Mouse (Mus musculus): ENCODE measurements around the gene Adcy10.

Adcy10 gene

GRCm38 (mm10) chr1:165536079-165536675 is 51.2 kb downstream of the Adcy10 start:
- DNase-seq (ENCODE audit: low read depth): no peak

GRCm38 (mm10) chr1:165537241-165537807 is 52.3 kb downstream of the Adcy10 start:
- DNase-seq (ENCODE audit: low read depth): no peak

- DNase-seq (ENCODE audit: low read depth): no peak
Observed at GRCm38 (mm10) chr1:165556711-165557110, 71.7 kb downstream of the Adcy10 start.

GRCm38 (mm10) chr1:165559073-165559472 is 74.1 kb downstream of the Adcy10 start:
- no peak for DNase-seq (ENCODE audit: low read depth)

GRCm38 (mm10) chr1:165565283-165565682 is 80.3 kb downstream of the Adcy10 start:
- DNase-seq (ENCODE audit: low read depth): no peak

DNA sequence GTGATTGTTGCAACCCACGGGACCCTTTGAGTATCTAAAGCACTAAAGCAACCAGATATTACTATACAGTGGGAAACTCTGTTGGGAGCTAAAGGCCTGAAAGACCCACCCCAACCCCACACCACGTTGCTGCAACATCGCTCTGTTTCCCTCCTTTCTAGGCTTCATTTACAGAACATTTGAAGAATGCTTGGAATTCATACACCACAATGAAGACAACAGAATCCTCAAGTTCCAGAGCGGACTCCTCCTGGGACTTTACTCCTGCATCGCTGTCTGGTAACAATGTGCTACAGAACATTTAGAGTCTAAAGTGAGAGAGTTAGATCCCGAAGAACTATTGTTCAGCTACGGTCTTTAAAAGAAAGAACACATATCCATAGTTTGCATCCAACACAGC is 82.5 kb downstream of the Adcy10 start:
- no peak for DNase-seq (ENCODE audit: low read depth)

DNA sequence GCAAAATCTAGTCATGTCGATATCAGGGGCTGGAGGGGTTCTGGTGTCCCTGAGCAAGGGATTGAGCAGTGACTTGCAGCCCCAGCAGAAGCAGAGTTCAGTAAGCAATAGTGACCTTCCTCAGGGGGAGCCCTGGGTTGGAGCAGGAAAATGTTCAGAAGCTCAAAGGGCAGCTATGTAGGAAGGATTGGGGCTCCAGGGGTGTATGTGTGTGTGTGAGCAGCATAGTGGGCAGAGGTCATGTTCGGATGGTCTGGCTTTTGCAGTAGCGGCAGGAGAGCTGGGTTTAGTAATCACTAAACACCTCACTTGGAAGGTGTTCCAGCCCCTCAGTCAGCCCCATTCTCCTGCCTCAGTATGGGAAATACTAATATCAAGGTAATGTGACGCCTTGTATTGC is 91.0 kb downstream of the Adcy10 start:
- no peak for DNase-seq (ENCODE audit: low read depth)

DNA sequence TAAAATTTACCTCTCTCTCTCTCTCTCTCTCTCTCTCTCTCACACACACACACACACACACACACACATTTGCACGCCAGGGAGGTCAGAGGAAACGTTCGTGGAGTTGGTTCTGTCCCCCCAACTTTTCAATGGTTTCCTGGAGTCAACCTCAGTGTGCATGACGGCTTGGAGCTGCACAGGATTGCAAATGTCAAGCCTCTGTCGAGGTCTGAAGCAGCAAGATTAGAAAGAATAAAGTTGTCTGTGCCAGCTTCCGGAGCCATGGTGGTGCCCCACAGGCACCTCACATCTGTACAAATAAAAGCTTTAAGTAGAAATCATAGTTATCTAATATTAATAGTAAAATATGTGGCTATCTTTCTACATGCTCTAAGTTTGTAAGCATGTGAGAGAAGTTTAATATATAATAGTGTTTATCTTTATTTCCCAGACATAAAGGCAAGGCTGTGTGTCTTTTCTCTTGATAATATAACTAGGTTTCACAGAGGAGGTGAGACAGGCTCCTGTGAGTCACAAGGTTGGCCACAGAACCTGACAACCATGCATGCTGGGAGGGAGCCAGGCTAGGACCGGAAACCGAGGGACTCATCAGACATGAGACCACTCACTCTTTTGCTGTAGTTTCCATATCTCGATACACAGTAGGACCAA is 91.6 kb downstream of the Adcy10 start:
- DNase-seq (ENCODE audit: low read depth): no peak

DNA sequence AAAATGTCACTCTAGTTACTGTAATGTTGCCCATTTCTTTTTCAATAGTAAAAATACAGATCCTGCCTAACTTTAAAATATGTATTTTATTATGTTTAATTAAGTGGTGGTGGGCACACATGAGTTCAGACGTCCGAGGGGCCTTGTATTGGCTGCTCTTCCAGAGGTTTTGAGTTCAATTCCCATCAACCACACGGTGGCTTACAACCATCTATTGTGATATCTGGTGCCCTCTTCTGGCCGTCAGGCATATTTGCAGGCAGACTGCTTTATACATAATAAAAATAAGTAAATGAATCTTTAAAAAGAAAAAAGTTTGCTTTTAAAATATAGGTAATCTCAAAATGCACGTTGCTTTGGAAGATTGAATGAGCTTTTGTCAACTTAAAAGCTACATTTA is 94.3 kb downstream of the Adcy10 start:
- peak; percentile 39 for DNase-seq (ENCODE audit: low read depth)

- no peak for DNase-seq (ENCODE audit: low read depth)
Observed at GRCm38 (mm10) chr1:165581255-165581654, 96.3 kb downstream of the Adcy10 start.

DNA sequence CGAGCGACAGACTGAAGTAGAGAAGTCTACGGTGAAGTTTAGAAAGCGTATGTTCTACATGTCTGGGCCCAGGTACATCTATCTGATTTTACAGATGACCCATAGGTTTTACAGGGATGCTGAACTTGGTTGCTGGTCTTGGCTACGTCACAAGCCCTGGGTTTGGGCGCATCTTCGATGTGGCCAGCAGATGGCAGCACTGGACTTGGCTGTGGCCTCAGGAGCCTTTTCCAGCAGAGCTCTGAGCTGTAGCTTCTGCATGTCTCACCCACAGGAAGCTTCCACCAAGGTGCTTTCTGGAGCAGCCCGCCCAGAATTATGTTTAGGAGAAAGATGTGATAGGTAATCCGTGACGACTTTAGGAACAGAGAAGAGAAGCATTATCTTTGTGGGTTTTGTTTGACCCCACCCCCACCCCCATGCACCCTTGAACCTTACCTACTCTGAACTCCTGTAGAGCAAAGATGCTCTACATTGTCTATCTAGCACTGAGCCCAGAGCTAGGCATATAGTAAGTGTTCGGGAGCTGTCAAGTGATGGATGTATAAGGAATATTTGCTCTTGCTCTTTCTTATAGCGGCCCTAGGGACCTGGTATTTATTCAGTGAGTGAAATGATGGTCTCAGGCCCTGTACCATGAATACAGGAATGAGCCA is 98.7 kb downstream of the Adcy10 start:
- peak; percentile 73 for DNase-seq (ENCODE audit: low read depth)

GRCm38 (mm10) chr1:165585389-165586104 is 100.6 kb downstream of the Adcy10 start:
- no peak for DNase-seq (ENCODE audit: low read depth)

DNA sequence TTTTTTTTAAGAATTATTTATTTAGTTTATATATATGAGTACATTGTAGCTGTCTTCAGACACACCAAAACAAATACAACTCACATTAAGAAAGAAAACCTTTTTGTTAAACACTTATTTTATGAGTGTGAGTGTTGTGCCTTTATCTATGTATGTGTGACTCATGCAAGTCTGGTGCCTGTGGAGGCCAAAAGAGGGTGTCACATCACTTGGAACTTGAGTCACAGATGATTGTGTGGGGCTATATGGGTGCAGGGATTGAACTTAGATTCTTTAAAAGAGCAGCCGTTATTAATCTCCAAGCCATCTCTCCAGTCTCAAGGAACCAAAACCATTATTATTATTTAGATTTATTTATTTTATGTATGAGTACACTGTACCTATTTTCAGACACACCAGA is 101.4 kb downstream of the Adcy10 start:
- DNase-seq (ENCODE audit: low read depth): no peak

- no peak for DNase-seq (ENCODE audit: low read depth)
Observed at GRCm38 (mm10) chr1:165587845-165588244, 102.9 kb downstream of the Adcy10 start.

GRCm38 (mm10) chr1:165589280-165590048 is 104.5 kb downstream of the Adcy10 start:
- peak; percentile 30 for DNase-seq (ENCODE audit: low read depth)

DNA sequence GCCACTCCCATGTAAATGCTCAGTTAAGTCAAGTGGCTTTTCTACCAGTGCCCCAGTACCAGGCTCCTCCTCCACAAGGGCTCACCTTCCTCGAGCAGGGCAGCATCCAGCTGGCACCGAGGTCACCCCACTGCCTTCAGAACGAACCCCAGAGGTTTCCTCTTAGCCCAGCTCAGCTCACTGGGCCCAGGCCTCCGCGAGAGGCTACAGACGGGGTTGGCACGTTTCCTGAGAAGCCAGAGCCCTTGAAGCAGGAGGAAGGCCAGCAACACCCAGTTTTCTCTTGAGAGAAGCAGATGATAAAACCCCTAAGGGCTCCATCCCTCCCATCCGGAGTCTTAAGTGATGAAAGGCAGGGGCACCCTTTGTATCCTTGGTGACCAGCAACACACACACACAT is 105.8 kb downstream of the Adcy10 start:
- no peak for DNase-seq (ENCODE audit: low read depth)

GRCm38 (mm10) chr1:165592295-165593082 is 107.5 kb downstream of the Adcy10 start:
- DNase-seq (ENCODE audit: low read depth): no peak

DNA sequence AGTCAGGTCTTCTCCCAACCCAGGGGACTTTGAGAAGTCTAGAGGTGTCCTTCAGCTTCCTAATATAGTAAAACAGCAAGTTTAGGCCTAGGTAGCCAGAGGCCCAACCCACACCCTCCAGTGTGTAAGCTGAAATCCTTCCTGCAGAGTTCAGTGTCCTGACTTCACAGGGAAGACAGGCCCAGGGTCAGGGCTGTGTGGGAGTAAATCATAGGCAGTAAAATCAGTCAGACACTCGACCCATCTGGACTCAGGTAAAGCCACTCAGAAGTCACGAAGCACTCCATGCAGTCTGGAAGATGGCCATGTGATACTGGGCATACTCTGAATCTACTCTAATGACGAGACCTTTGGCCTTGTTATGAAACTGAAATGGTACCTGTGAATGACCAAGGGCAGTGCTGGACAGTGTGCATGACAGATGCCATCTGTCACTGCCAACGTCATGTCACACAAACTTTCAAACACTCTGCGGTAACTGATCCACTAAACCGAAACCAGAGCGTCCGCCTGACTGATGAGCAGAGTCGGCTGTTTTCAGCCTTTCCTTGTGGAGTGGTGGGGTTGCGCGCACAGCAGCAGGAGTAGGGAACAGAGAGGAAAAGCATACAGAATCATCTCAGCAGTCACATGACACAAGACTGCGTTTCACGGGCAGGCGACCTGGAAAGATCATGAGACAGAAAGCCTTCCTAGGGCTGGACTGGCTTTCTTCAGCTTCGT is 109.9 kb downstream of the Adcy10 start:
- DNase-seq (ENCODE audit: low read depth): no peak

GRCm38 (mm10) chr1:165601775-165602280 is 116.8 kb downstream of the Adcy10 start:
- DNase-seq (ENCODE audit: low read depth): no peak

DNA sequence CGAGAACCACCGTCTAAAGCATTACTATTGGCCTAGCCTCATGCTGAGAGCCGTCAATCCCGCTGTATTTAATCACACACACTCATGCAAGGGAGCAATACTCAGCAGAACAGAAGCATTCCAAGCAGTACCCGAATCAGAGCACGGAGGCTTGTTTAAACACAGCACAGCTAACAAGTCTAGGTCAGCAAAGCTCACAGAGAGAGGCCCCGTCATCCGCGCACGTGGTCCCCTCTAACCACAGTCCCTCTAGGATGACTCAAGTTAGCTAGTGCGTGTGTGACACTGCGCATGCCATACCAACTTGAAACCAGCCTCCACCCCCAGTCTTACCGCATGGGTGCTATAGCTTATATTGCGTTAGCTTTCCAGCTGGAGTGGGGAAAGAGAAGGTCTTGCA is 118.2 kb downstream of the Adcy10 start:
- no peak for DNase-seq (ENCODE audit: low read depth)

Measured in c-Kit-positive CD71-negative TER-119-negative erythroid progenitor cells, embryonic 14.5 days (primary cell).